Mouse (Mus musculus) heart, adult 18-20 months (tissue): ENCODE measurements around the gene Ppp1r13b. TPM values are rescaled to one million over a fixed set of nuclear protein-coding genes. Genes with fewer than 3 reads are reported as not detected.

Experiments
- DNase-seq, 2 experiments: peaks; one replicate each; pipeline ENCODE4 v3.0.0; 2021 to 2022; ENCODE audit warnings: mixed read lengths in 1 of 2
- total RNA-seq, 2 experiments: library from RNA; stranded (reverse); gene quantifications; 2 replicates each; pipeline ENCODE4 v1.2.3; 2021

Gene Ppp1r13b
- total RNA-seq, 2 experiments from 2014 or later, result 16.9 to 17.8 TPM

GRCm38 (mm10) chr12:111827556-111827955, 80.4 kb downstream of the Ppp1r13b start:
- DNase-seq, result no peak

DNA sequence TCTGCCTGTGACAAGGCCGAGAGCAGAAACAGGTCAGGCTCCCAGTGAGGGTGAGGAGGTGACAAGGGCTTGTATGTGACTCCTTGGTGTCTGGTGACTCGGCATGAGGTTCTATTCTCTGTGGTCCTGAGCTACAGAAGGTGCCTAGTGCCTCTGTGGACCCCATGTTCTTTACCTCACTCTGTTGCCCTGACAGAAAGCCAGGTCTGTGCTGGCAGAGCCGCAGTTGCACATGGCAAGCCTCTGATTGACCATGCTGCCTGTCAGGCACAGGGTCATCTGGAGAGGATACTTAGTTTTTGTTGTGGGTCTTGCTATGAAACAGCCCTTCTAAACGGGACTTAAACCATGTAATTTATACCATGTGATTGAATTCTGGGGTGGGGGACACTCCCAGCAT, 86.0 kb downstream of the Ppp1r13b start:
- DNase-seq, result no peak

GRCm38 (mm10) chr12:111820708-111821107, 87.2 kb downstream of the Ppp1r13b start:
- no peak for DNase-seq

- DNase-seq, result no peak
These were observed 88.0 kb downstream of the Ppp1r13b start for GRCm38 (mm10) chr12:111819936-111820335.

DNA sequence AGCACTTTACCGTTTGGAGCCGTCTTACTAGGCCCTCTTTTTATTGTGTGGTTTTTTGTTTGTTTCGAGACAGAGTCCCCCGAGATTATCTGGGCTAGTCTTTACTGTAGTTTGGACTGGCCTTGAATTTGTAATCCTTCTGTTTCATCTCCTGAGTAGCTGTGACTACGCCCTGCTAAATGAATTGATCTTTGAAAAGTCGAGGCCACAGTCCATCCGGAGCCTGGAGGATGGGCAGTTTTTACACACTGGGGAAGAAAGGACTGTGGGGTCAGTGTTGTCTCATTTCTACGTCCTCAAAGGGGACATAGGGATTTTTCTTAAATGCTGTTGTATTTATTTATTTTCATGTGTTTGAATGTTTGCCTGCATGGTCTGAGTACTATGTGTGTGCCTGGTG, 89.9 kb downstream of the Ppp1r13b start:
- no peak for DNase-seq

DNA sequence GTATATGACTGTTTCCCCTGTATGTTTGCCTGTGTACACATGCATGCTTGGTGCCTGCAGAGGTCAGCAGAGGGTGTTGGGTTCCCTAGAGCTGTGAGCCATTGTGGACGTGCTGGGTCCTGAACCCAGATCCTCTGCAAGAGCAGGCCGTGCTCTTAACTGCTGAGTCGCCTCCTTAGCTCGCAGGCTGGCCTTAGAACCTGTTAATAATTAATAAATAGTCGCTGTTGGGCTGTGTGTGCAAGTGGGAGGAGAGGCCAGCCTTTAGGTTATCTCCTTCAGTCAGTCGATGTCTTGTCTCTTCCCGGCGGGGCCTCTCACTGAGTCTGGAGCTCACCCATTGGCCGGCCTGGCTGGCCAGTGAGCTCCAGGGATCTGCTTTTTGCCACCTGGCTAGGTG, 90.9 kb downstream of the Ppp1r13b start:
- DNase-seq, result no peak

GRCm38 (mm10) chr12:111816528-111816927, 91.4 kb downstream of the Ppp1r13b start:
- DNase-seq, result peak; percentile 55 to 66

- peak in 1 of 2 experiments; percentile 35 for DNase-seq
These were observed 92.8 kb downstream of the Ppp1r13b start for GRCm38 (mm10) chr12:111814769-111815762.

DNA sequence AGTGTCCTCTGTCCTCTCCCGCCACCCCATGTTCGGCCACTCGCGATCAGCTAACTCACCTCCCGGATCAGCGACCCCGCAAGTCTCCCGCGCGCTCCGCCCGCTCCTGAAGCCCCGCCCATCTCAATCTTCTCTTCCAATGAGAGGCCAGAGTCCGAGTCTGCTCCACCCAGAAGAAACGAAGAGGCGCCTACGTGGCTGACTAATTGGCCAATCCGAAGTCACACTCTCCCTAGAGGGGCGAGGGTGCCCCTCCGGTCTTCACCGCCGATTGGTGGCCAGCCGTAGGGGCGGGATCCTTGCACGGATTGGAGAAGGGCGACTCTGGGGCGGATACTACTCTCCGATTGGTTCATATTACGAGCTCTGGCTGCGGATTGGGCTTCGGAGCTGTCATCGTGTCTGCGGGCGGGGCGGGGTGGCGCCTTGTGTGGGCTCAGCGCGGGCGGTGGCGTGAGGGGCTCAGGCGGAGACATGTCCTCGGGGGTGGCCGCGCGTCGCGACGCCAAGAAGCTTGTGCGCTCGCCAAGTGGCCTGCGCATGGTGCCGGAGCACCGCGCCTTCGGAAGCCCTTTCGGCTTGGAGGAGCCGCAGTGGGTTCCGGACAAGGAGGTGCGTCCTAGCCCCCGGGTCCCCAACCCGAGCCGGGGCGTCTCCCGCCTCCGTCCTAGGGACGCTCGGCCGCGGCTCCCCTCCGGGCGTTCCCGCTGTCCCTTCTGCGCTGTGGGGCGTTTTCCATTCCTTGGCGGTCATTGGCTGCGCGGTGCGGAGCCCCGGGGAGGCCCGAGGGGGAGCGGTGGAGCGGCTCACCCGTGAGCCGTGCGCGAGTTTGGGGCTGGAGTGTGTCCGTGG, 93.9 kb downstream of the Ppp1r13b start, which contains the start of the genes Xrcc3 and Zfyve21:
Gene Xrcc3, minus strand, starts transcription at position 108 of the 852 bp plus-strand sequence.
Gene Zfyve21, plus strand, starts transcription at position 405 of the 852 bp plus-strand sequence.
- peak; percentile 98 to 100 for DNase-seq

DNA sequence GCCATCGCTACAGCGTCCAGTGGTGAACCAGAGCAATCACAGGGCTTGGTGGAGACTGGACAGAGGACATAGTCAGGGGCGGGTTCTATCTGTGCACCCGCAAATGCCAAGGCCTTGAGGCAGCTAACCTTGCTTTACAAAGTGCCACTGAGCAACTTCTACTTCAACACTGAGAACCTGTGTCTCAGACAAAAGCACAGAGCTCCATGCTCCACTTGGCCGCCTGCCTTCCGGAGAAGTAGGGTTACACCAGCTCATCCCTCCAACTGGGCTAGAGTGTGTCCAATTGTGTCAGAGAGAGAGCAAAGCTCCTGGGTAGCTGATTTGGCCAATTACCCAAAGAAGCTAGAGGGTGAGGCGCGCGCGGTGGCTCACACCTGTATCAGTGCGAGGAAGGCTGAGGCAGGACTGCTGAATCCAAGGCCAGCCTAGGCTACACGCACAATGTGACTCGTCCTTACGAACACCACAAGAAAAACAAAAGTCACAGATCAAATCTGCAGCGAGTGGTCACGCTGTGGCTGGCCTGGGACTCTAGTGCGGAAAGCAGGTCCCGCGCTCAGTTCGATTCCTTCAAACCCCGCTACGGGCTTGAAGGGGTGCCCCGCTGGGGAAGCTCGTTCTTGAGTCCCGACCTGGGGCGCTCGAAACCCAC, 94.7 kb downstream of the Ppp1r13b start:
- peak in 1 of 2 experiments; percentile 30 for DNase-seq

DNA sequence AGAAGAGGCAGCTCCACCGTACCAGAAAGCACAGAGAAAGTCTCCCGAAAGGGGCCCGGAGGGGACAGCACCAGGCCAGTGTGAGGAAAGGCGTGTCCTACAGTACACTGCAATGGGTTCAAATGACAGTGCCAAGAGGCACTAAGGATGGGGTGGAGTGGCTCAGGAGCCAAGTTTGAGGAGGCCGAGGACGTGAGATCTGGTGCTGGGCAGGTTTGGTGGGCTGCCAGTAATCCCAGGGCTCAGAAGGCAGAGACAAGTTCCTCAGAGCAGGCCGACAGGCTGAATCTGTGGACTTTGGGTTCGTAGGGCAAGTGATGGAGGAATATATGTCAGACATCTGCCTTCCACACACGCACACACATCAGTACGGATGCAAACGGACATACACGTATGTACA, 95.3 kb downstream of the Ppp1r13b start:
- DNase-seq, result no peak

- no peak for DNase-seq
These were observed 95.8 kb downstream of the Ppp1r13b start for GRCm38 (mm10) chr12:111812075-111812474.

DNA sequence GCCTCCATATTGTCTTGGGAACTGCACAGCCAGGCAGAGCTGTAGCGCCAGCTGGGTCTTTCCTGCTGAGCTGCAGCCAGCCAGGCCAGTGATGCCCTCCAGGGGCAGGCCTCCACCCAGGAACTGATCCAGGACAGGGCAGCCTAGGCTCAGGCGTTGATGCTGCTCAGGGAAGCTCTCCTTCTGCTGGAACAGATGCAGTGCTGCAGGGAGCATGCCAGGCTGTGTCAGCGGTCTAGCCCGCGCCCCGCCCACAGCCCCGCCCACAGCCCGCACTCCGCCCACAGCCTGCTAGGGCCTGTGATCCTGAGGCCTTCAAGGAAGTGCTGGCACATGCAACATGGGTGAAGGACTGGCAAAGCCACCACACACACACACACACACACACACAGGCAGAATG, 98.1 kb downstream of the Ppp1r13b start:
- DNase-seq, result peak; percentile 79 to 83

DNA sequence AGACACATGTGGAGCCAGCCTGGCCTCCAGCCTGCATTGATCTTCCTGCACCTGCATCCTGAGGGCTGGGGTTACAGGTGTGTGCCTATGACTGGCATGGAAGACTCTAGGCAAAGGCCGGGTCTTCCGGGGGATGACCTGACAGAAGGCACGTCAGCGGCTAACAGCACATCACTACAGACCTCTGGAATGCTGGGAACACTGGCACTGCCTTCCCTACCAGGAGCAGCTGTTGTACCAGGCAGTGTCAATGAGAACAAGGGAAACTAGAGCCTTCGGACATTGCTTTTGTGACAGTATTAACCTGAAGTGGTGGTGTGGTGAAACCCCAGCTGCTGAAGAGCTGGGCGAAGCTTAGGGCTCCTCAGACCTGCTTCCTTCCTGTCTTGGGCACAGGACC, 99.1 kb downstream of the Ppp1r13b start:
- DNase-seq, result no peak

- no peak for DNase-seq
These were observed 104.4 kb downstream of the Ppp1r13b start for GRCm38 (mm10) chr12:111803538-111803937.

GRCm38 (mm10) chr12:111800459-111801183, 107.3 kb downstream of the Ppp1r13b start:
- DNase-seq, result peak; percentile 45 to 53

DNA sequence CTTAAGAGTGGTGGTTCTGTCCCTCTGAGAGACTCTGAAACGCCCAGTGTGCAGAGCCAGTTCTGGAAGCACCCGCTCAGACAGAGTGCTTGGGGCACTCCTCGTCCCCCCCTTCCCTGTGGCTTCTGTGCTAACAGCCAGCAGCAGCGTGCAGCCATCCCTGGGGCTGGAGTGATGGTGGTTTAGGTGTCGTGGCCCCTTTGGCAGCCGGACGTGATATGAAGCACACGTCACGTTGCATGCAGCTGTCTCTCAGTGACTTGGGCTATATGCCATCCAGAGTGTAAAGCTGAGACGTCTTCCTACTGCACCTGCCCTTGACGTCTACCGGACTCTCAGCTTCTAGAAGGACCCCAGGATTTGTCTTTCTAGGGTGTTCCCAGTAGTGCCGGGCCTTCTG, 109.4 kb downstream of the Ppp1r13b start:
- no peak for DNase-seq

GRCm38 (mm10) chr12:111797251-111797650, 110.7 kb downstream of the Ppp1r13b start:
- DNase-seq, result no peak

DNA sequence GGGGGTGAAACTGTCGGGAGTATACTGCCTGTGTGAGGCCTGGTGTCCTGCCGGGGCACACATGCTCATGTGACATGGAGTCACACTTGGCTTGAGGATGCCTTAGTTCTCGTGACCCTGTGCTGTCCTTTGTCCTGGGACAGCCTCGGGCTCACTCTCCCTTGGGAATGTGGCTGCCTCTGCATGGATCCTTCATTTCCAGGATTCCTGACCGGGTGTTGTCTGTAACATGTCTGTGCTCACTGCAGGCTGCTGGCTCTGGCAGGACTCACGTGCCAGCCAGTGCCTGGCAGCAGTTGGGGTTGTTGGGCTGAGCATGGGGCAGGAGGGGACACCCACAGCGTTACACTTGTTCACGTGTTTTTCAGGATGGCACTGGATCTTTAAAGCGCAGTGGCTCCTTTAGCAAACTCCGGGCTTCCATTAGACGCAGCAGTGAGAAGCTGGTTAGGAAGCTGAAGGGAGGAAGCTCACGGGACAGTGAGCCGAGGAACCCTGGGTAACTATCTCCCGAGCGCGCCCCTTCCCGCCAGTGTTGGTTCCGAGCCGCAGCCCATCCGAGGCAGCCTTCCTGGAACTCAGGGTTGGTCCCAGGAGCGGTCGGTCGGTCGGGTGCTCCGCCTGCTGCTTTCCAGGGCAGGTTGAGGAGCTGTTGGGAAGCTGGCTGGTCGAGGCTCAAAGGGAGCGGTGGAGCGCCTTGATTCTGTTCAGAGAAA, 112.6 kb downstream of the Ppp1r13b start:
- DNase-seq, result peak; percentile 64 to 72

DNA sequence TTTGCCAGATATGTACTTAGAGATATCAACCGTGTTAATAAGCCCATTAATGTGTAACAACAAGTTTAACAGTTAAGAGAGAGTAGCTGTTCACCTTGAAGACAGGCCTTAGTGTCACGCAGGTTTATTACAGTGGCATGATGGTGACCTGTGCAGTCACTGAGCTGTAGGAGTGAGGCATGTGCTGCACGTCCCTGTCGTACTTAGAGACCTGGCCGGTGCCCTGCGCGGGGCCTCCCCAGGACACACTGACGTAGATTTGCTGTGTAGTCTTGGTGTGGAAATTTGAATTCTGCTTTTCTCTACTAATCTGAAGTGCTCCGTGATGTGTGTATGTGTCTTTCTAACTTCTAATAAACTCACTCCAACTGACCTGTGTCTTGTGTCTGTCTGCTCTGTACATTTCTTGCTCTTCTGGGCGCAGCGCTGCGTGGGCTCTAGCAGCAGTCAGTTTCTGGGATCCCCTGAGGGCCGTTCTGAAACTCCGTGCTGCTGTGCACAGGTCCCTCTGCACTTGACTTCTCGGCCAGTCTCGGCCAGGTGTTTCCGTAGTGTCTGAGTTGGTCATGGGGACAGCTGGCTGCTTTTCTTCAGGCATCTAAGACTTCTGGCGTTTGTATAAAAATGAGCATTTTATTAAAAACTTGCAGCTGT, 113.3 kb downstream of the Ppp1r13b start:
- no peak for DNase-seq
